Mouse (Mus musculus) layer of hippocampus, adult 2 months (tissue): Measurements from ENCODE around the gene Eppin. TPM values are rescaled to one million over a fixed set of nuclear protein-coding genes. Genes with fewer than 3 reads are reported as not detected.
A peak's percentile ranks its signal among the peaks of the same experiment; 100 is the strongest.

ENCODE experiments used
- DNase-seq, 2 experiments: peaks; one replicate each; pipeline ENCODE4 v3.0.0; 2022; ENCODE audit warnings: low spot score in 2 of 2
- H3K27ac ChIP-seq: fragments of 200-600 bp; 2 replicates; pipeline ENCODE4 v1.8.1; 2022
- H3K4me3 ChIP-seq: fragments of 200-600 bp; 2 replicates; pipeline ENCODE4 v1.8.1; 2022; ENCODE audit warnings: mild to moderate bottlenecking
- CTCF ChIP-seq: fragments of 200-600 bp; conservative IDR thresholded peaks from 2 replicates; pipeline ENCODE4 v1.8.1; 2022; ENCODE audit warnings: antibody characterized with exemption, mild to moderate bottlenecking, moderate library complexity
- total RNA-seq, 2 experiments: library from RNA; stranded (reverse); gene quantifications; 2 replicates each; pipeline ENCODE4 v1.2.3; 2021

Gene Eppin
- total RNA-seq, 2 experiments from 2014 or later = not detected

DNA sequence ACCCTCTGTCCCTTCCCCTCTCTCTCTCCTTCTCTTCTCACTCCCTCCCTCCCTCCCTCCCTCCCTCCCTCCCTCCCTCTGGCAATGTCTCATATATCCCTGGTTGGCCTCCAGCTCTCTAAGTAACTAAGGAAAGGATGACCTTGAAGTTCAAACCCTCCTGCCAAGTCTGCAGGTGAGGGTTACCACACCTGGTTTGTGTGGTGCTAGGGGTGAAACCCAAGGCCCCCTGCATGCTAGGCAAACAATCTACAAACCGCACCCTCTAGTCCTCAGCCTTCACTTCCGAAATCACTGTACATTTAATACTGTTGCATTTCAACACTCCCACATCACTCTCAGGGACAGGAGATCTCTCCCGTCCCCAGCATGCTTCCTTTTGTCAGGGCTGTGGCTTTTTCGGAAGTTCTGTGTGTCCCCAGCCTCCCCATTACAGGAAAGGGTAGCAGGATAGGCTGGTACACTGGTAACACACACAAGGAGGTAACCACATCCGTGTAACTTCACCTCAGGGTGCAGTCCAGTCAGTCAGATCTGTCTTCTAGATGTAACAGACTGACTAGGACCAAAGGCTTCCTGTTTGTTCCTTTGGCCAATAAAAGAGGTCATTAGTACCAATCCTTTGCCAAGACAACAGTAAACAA, 48.8 kb downstream of the Eppin start:
- no peak for TF ChIP-seq CTCF
- Histone ChIP-seq H3K27ac (no peak overlapping the region), H3K4me3 (no peak overlapping the region)
- DNase-seq = no peak

DNA sequence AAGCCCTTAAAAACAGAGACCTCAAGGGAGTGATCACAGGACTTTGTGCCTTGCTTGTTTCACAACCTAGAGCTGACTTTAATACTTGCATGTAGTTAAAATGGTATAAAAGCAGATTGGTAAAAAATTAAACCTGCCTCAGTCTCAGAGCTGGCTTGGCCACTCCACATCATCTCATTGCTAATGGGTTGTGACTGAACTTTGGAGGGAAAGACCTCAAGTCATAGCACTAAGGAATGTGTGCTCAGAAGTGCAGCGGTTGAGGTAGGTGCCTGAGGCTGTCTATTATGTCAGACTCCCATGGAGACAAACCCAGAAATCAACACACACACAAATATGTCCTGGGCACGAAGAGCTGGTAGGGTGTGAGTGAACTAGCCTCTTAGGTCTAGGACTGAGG, 49.6 kb downstream of the Eppin start:
- DNase-seq = no peak
- H3K27ac ChIP-seq = no peak overlapping the region
- TF ChIP-seq CTCF = no peak
- no peak overlapping the region for H3K4me3 ChIP-seq

DNA sequence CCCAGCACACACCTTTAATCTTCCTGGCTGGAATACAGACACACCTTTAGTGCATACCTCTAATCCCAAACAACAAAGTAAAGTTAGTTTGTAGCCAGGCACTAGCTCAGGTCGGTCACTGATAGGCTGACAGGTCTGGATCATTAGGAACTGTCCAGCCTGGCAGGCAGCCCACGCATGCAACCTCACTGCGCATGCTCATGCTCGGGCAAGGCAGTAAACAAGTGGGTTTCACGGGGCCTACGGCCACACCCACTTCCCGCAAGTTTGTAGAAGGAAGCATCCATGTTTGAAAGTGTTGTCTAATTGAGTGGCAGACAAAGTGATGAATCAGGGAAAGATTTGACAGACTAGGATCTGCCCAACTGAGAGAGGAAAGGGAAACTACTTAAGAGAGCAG, 50.8 kb downstream of the Eppin start:
- DNase-seq = no peak
- no peak overlapping the region for H3K4me3 ChIP-seq
- TF ChIP-seq CTCF = no peak
- H3K27ac ChIP-seq = no peak overlapping the region

DNA sequence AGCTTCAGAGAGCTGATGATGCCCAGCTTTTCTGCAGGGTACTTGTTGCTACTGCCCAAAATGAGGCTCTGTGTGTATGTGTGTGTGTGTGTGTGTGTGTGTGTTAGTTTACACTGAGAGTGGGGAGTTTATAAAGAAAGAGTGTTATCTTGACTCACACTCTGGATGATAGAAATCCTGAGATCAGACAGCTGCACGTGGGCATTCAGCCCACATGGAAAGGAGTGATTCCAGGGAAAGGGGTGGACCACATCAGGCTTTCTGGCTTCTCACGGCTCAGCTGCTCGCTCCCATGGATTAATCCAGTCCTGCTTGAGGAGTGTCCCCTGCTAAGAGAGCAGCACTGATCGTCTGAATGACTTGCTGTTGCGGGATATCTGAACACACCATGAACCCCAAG, 51.3 kb downstream of the Eppin start:
- no peak for TF ChIP-seq CTCF
- Histone ChIP-seq H3K4me3 (no peak overlapping the region), H3K27ac (no peak overlapping the region)
- DNase-seq = peak; percentile 46 to 67

GRCm38 (mm10) chr2:164540652-164541427, 52.6 kb downstream of the Eppin start:
- Histone ChIP-seq H3K4me3 (no peak overlapping the region), H3K27ac (no peak overlapping the region)
- no peak for DNase-seq
- no peak for TF ChIP-seq CTCF

Other genes with a start within 250 kb of the Eppin start
- gene Slpi, start 204.5 kb downstream of the Eppin start, total RNA-seq = 1 to 10 TPM in 1 of 2 experiments, not detected in 1; 1.8 TPM
- gene Rbpjl, start 190.5 kb downstream of the Eppin start, total RNA-seq = under 1 TPM; 0.07 to 0.46 TPM
- 10 to 100 TPM; 10.3 to 11.2 TPM for gene Matn4, start 188.4 kb downstream of the Eppin start, total RNA-seq
- gene Sdc4, start 149.7 kb downstream of the Eppin start, total RNA-seq = 100 to 1,000 TPM; 122 to 137 TPM
- gene Sys1, start 136.6 kb downstream of the Eppin start, total RNA-seq = 10 to 100 TPM; 40.8 to 41.0 TPM
- gene Gm20458, start 132.6 kb downstream of the Eppin start, total RNA-seq = 1 to 10 TPM; 6.2 to 6.9 TPM
- gene Trp53tg5, start 119.9 kb downstream of the Eppin start, total RNA-seq = not detected
- 100 to 1,000 TPM; 111 to 112 TPM for gene Dbndd2, start 107.5 kb downstream of the Eppin start, total RNA-seq
- gene Pigt, start 96.1 kb downstream of the Eppin start, total RNA-seq = 10 to 100 TPM; 79.3 to 84.1 TPM
- not detected for gene Wfdc2, start 31.2 kb downstream of the Eppin start, total RNA-seq
- not detected for gene Spint3, start 20.1 kb downstream of the Eppin start, total RNA-seq
- not detected for gene Wfdc6a, start 8.1 kb downstream of the Eppin start, total RNA-seq
- not detected for gene Wfdc6b, start 19.9 kb upstream of the Eppin start, total RNA-seq
- gene Wfdc8, start 20.0 kb upstream of the Eppin start, total RNA-seq = not detected
- gene Wfdc16, start 45.2 kb upstream of the Eppin start, total RNA-seq = not detected
- gene Wfdc10, start 62.5 kb upstream of the Eppin start, total RNA-seq = not detected
- not detected for gene Wfdc9, start 63.0 kb upstream of the Eppin start, total RNA-seq
- gene Wfdc11, start 80.5 kb upstream of the Eppin start, total RNA-seq = not detected
- gene Wfdc13, start 91.5 kb upstream of the Eppin start, total RNA-seq = not detected
- not detected for gene Spint4, start 104.9 kb upstream of the Eppin start, total RNA-seq
- gene Spint5, start 121.7 kb upstream of the Eppin start, total RNA-seq = not detected
- 1 to 10 TPM in 1 of 2 experiments, under 1 TPM in 1; 0.64 to 1.3 TPM for gene Wfdc3, start 152.3 kb upstream of the Eppin start, total RNA-seq
- 10 to 100 TPM; 40.4 to 41.2 TPM for gene Dnttip1, start 152.4 kb upstream of the Eppin start, total RNA-seq
- 1 to 10 TPM in 1 of 2 experiments, under 1 TPM in 1; 0.76 to 1.6 TPM for gene Ube2c, start 176.3 kb upstream of the Eppin start, total RNA-seq
- gene Tnnc2, start 186.4 kb upstream of the Eppin start, total RNA-seq = not detected
- gene Snx21, start 192.2 kb upstream of the Eppin start, total RNA-seq = 10 to 100 TPM; 39.8 TPM
- 10 to 100 TPM; 25.8 to 32.2 TPM for gene Acot8, start 211.3 kb upstream of the Eppin start, total RNA-seq
- gene Zswim3, start 211.5 kb upstream of the Eppin start, total RNA-seq = 1 to 10 TPM; 7.2 to 8.9 TPM
- 10 to 100 TPM; 23.6 to 25.2 TPM for gene Zswim1, start 229.1 kb upstream of the Eppin start, total RNA-seq
- under 1 TPM; 0.47 to 0.79 TPM for gene Spata25, start 234.9 kb upstream of the Eppin start, total RNA-seq
- 100 to 1,000 TPM; 103 to 108 TPM for gene Ctsa, start 239.3 kb upstream of the Eppin start, total RNA-seq
- 1 to 10 TPM; 2.8 to 3.6 TPM for gene Neurl2, start 239.9 kb upstream of the Eppin start, total RNA-seq